Mouse (Mus musculus): ENCODE measurements around the gene Hoxa3. TPM values are rescaled to one million over a fixed set of nuclear protein-coding genes. Genes with fewer than 3 reads are reported as not detected.
A peak's percentile ranks its signal among the peaks of the same experiment; 100 is the strongest.

Gene Hoxa3
- polyA plus RNA-seq, 1 experiment = 5.4 TPM

GRCm38 (mm10) chr6:52170898-52171223 lies 42.3 kb downstream of the Hoxa3 start:
- Histone ChIP-seq H3K27ac (replicated peaks; ENCODE audit: low read depth, low read length) (peak overlapping the region; percentile 73), H3K4me3 (ENCODE audit: insufficient read depth, low read depth, low read length) (peak overlapping the region; percentile 42), H3K4me1 (ENCODE audit: control insufficient read depth, insufficient read depth, insufficient read length, low read length) (peaks cover 28% of the 10 kb centered on the region)

- peak overlapping the region; percentile 73 for H3K27ac ChIP-seq (replicated peaks; ENCODE audit: low read depth, low read length)
- H3K4me1 ChIP-seq (ENCODE audit: control insufficient read depth, insufficient read depth, insufficient read length, low read length) = peaks cover 29% of the 10 kb centered on the region
- H3K4me3 ChIP-seq (ENCODE audit: insufficient read depth, low read depth, low read length) = peak overlapping the region; percentile 42
Measured at GRCm38 (mm10) chr6:52170166-52170897, 42.8 kb downstream of the Hoxa3 start.

- H3K27ac ChIP-seq (replicated peaks; ENCODE audit: low read depth, low read length) = peak overlapping the region; percentile 56
- peak overlapping the region; percentile 42 for H3K4me3 ChIP-seq (ENCODE audit: insufficient read depth, low read depth, low read length)
- peaks cover 29% of the 10 kb centered on the region for H3K4me1 ChIP-seq (ENCODE audit: control insufficient read depth, insufficient read depth, insufficient read length, low read length)
Measured at GRCm38 (mm10) chr6:52169499-52170165, 43.5 kb downstream of the Hoxa3 start.

GRCm38 (mm10) chr6:52168191-52169055 lies 44.7 kb downstream of the Hoxa3 start:
- Histone ChIP-seq H3K27ac (replicated peaks; ENCODE audit: low read depth, low read length) (peak overlapping the region; percentile 25; the same call in 1 of the 2 replicates), H3K4me1 (ENCODE audit: control insufficient read depth, insufficient read depth, insufficient read length, low read length) (peaks cover 29% of the 10 kb centered on the region), H3K4me3 (ENCODE audit: insufficient read depth, low read depth, low read length) (peak overlapping the region; percentile 41)

- Histone ChIP-seq H3K4me1 (ENCODE audit: control insufficient read depth, insufficient read depth, insufficient read length, low read length) (peaks cover 29% of the 10 kb centered on the region), H3K4me3 (ENCODE audit: insufficient read depth, low read depth, low read length) (peak overlapping the region; percentile 27; the same call in 1 of the 2 replicates), H3K27ac (replicated peaks; ENCODE audit: low read depth, low read length) (no peak overlapping the region; the same call in 1 of the 2 replicates)
Measured at GRCm38 (mm10) chr6:52167736-52168161, 45.4 kb downstream of the Hoxa3 start.

- H3K4me3 ChIP-seq (ENCODE audit: insufficient read depth, low read depth, low read length) = peak overlapping the region; percentile 27; the same call in 1 of the 2 replicates
- H3K4me1 ChIP-seq (ENCODE audit: control insufficient read depth, insufficient read depth, insufficient read length, low read length) = peaks cover 27% of the 10 kb centered on the region
- H3K27ac ChIP-seq (replicated peaks; ENCODE audit: low read depth, low read length) = peak overlapping the region; percentile 43; the same call in 1 of the 2 replicates
Measured at GRCm38 (mm10) chr6:52167176-52167575, 46.0 kb downstream of the Hoxa3 start.

GRCm38 (mm10) chr6:52166431-52167077 lies 46.6 kb downstream of the Hoxa3 start:
- peaks cover 26% of the 10 kb centered on the region for H3K4me1 ChIP-seq (ENCODE audit: control insufficient read depth, insufficient read depth, insufficient read length, low read length)
- peak overlapping the region; percentile 0; the same call in 1 of the 2 replicates for H3K4me3 ChIP-seq (ENCODE audit: insufficient read depth, low read depth, low read length)
- H3K27ac ChIP-seq (replicated peaks; ENCODE audit: low read depth, low read length) = peak overlapping the region; percentile 43; the same call in 1 of the 2 replicates

- Histone ChIP-seq H3K27ac (replicated peaks; ENCODE audit: low read depth, low read length) (peak overlapping the region; percentile 89), H3K4me3 (ENCODE audit: insufficient read depth, low read depth, low read length) (peak overlapping the region; percentile 92), H3K4me1 (ENCODE audit: control insufficient read depth, insufficient read depth, insufficient read length, low read length) (peaks cover 19% of the 10 kb centered on the region)
Measured at GRCm38 (mm10) chr6:52165441-52166370, 47.4 kb downstream of the Hoxa3 start.

- H3K27ac ChIP-seq (replicated peaks; ENCODE audit: low read depth, low read length) = peak within 1 kb of the TSS; percentile 89
- peaks cover 11% of the 10 kb centered on the region for H3K4me1 ChIP-seq (ENCODE audit: control insufficient read depth, insufficient read depth, insufficient read length, low read length)
- H3K4me3 ChIP-seq (ENCODE audit: insufficient read depth, low read depth, low read length) = peak within 1 kb of the TSS; percentile 92
Measured at GRCm38 (mm10) chr6:52164626-52165440, 48.3 kb downstream of the Hoxa3 start, which contains the start of gene Hoxa2. Gene Hoxa2 (minus strand): TSS chr6:52164831.

- peaks cover 9% of the 10 kb centered on the region for H3K4me1 ChIP-seq (ENCODE audit: control insufficient read depth, insufficient read depth, insufficient read length, low read length)
- H3K27ac ChIP-seq (replicated peaks; ENCODE audit: low read depth, low read length) = peak overlapping the region; percentile 89
- H3K4me3 ChIP-seq (ENCODE audit: insufficient read depth, low read depth, low read length) = peak overlapping the region; percentile 92
Measured at GRCm38 (mm10) chr6:52164051-52164625, 49.0 kb downstream of the Hoxa3 start.

GRCm38 (mm10) chr6:52163366-52164031 lies 49.6 kb downstream of the Hoxa3 start:
- Histone ChIP-seq H3K27ac (replicated peaks; ENCODE audit: low read depth, low read length) (peak overlapping the region; percentile 89), H3K4me3 (ENCODE audit: insufficient read depth, low read depth, low read length) (peak overlapping the region; percentile 92), H3K4me1 (ENCODE audit: control insufficient read depth, insufficient read depth, insufficient read length, low read length) (peaks cover 9% of the 10 kb centered on the region)

GRCm38 (mm10) chr6:52162611-52163365 lies 50.3 kb downstream of the Hoxa3 start:
- H3K4me1 ChIP-seq (ENCODE audit: control insufficient read depth, insufficient read depth, insufficient read length, low read length) = peaks cover 9% of the 10 kb centered on the region
- H3K27ac ChIP-seq (replicated peaks; ENCODE audit: low read depth, low read length) = peak overlapping the region; percentile 89
- peak overlapping the region; percentile 92 for H3K4me3 ChIP-seq (ENCODE audit: insufficient read depth, low read depth, low read length)
